Mouse (Mus musculus): ENCODE data around the gene Ccl24.
"Not testable (repeated sequence)": the region's sequence is repeated elsewhere in the genome, so short reads cannot be mapped to it uniquely, and the experiment has no call there.

Ccl24 gene

GRCm38 (mm10) chr5:135573006-135573405, at the start of gene Ccl24:
Gene Ccl24, minus strand, starts transcription at chr5:135573049.
- no peak for DNase-seq (ENCODE audit: low spot score)

- DNase-seq (ENCODE audit: low spot score) = no peak
These were observed 48.9 kb upstream of the Ccl24 start for GRCm38 (mm10) chr5:135621725-135622124.

GRCm38 (mm10) chr5:135620526-135620925, 47.7 kb upstream of the Ccl24 start:
- no peak for DNase-seq (ENCODE audit: low spot score)

- not testable (repeated sequence) for DNase-seq (ENCODE audit: low spot score)
These were observed 46.9 kb upstream of the Ccl24 start for GRCm38 (mm10) chr5:135619741-135620140.

GRCm38 (mm10) chr5:135609794-135610193, 36.9 kb upstream of the Ccl24 start:
- no peak for DNase-seq (ENCODE audit: low spot score)

GRCm38 (mm10) chr5:135607581-135607980, 34.7 kb upstream of the Ccl24 start:
- DNase-seq (ENCODE audit: low spot score) = no peak

- not testable (repeated sequence) for DNase-seq (ENCODE audit: low spot score)
These were observed 33.9 kb upstream of the Ccl24 start for GRCm38 (mm10) chr5:135606717-135607116.

GRCm38 (mm10) chr5:135604643-135605042, 31.8 kb upstream of the Ccl24 start:
- not testable (repeated sequence) for DNase-seq (ENCODE audit: low spot score)

- no peak for DNase-seq (ENCODE audit: low spot score)
These were observed 17.3 kb upstream of the Ccl24 start for GRCm38 (mm10) chr5:135589996-135590784.

GRCm38 (mm10) chr5:135587764-135588163, 14.9 kb upstream of the Ccl24 start:
- DNase-seq (ENCODE audit: low spot score) = no peak

- DNase-seq (ENCODE audit: low spot score) = no peak
These were observed 12.8 kb upstream of the Ccl24 start for GRCm38 (mm10) chr5:135585691-135586090.

GRCm38 (mm10) chr5:135582330-135582729, 9.5 kb upstream of the Ccl24 start:
- DNase-seq (ENCODE audit: low spot score) = no peak

- DNase-seq (ENCODE audit: low spot score) = no peak
These were observed 6.5 kb upstream of the Ccl24 start for GRCm38 (mm10) chr5:135579331-135579751.

GRCm38 (mm10) chr5:135576055-135576454, 3.2 kb upstream of the Ccl24 start:
- no peak for DNase-seq (ENCODE audit: low spot score)

- no peak for DNase-seq (ENCODE audit: low spot score)
These were observed 4.2 kb downstream of the Ccl24 start for GRCm38 (mm10) chr5:135568698-135569097.

- no peak for DNase-seq (ENCODE audit: low spot score)
These were observed 5.1 kb downstream of the Ccl24 start for GRCm38 (mm10) chr5:135567556-135568265.

- no peak for DNase-seq (ENCODE audit: low spot score)
These were observed 9.4 kb downstream of the Ccl24 start, which contains the start of gene Ccl26 for GRCm38 (mm10) chr5:135563469-135563868. Gene Ccl26, minus strand, starts transcription at chr5:135563569.

- DNase-seq (ENCODE audit: low spot score) = no peak
These were observed 15.2 kb downstream of the Ccl24 start for GRCm38 (mm10) chr5:135557671-135558070.

GRCm38 (mm10) chr5:135557051-135557450, 15.8 kb downstream of the Ccl24 start:
- DNase-seq (ENCODE audit: low spot score) = no peak

- no peak for DNase-seq (ENCODE audit: low spot score)
These were observed 16.6 kb downstream of the Ccl24 start for GRCm38 (mm10) chr5:135556259-135556658.

GRCm38 (mm10) chr5:135551591-135551990, 21.3 kb downstream of the Ccl24 start:
- no peak for DNase-seq (ENCODE audit: low spot score)

- no peak for DNase-seq (ENCODE audit: low spot score)
These were observed 21.9 kb downstream of the Ccl24 start for GRCm38 (mm10) chr5:135550910-135551309.

- DNase-seq (ENCODE audit: low spot score) = no peak
These were observed 24.9 kb downstream of the Ccl24 start for GRCm38 (mm10) chr5:135547990-135548389.

Data from spleen, adult 12 weeks (tissue).